Mouse (Mus musculus): ENCODE results near the gene Tc2n. TPM values are rescaled to one million over a fixed set of nuclear protein-coding genes. Genes with fewer than 3 reads are reported as not detected.
"Not testable (repeated sequence)": the region's sequence is repeated elsewhere in the genome, so short reads cannot be mapped to it uniquely, and the experiment has no call there.

The Tc2n gene
- polyA plus RNA-seq, 1 experiment from 2014 or later, result 0.03 TPM

DNA sequence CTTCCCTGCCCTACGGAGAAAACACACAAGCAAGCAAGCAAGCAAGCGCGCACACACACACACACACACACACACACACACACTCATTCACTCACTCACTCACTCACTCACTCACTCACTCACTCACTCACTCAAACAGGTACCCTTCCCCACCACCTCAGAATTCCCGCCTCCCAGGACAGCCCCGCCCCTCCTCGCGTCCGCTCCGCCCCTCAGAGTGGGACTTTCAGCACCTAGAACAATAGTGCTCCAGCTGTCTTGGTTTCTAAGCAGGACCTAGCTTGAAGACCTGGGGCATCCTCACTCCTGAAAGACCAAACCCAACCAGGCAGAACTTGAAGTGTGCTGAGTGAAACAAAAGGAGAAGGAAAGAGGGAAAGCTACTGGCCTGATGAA is 430 bp upstream of the Tc2n start:
- CTCF ChIA-PET, result no interaction called here
- in situ Hi-C loops (cut with MboI; ENCODE audit: low pct_unique_long_range_greater_than_20kb), result no loop called here
- ATAC-seq, result no peak
- DNase-seq (ENCODE audit: low read depth, low spot score), result no peak
- POLR2A ChIA-PET, result no interaction called here
- H3K27me3 ChIP-seq, result peaks cover 40% of the 10 kb centered on the region
- TF ChIP-seq CTCF (IDR thresholded peaks at IDR 0.05), result no peak

DNA sequence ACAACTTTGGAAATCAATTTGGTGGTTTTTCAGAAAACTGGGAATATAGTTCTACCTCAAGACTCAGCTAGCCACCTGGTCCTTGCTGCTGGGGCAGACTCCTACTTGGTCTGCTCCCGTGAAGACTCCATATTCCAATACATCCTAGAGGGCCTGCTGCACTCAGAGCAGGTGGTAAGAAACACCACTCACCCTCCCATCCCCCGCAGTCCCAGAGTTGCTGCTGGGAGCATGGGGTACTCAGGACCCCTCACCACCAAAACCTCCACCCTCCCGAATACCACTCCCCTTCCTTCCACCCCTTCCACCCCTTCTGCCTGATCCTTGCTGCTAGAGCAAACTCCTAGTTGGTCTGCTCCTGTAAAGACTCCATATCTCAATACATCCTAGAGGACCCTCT is 19.1 kb downstream of the Tc2n start:
- POLR2A ChIA-PET, result no interaction called here
- no peak for DNase-seq (ENCODE audit: low read depth, low spot score)
- no peak for ATAC-seq
- in situ Hi-C loops (cut with MboI; ENCODE audit: low pct_unique_long_range_greater_than_20kb), result no loop called here
- no peak for TF ChIP-seq CTCF (IDR thresholded peaks at IDR 0.05)
- CTCF ChIA-PET, result no interaction called here
- H3K27me3 ChIP-seq, result peaks cover 40% of the 10 kb centered on the region

DNA sequence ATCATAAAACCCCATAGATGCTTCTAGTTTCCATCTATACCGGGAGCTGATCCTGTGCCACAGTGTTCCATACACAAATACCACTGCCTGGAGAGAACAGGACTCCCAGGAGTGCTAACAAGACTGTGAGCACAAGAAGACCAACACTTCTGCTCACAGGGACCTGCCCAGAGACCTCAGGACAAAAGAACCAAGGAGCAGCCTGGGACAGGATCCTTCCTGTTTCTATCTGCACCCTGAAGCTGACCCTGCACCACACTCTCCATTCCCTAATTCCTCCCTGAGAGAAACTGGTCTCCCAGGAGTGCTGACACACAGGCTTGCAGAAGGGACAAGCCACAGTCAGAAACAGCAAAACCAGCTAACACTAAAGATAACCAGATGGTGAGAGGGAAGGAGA is 21.8 kb downstream of the Tc2n start:
- TF ChIP-seq CTCF (IDR thresholded peaks at IDR 0.05), result no peak
- in situ Hi-C loops (cut with MboI; ENCODE audit: low pct_unique_long_range_greater_than_20kb), result no loop called here
- H3K27me3 ChIP-seq, result peaks cover 51% of the 10 kb centered on the region
- ATAC-seq (no peak), DNase-seq (ENCODE audit: low read depth, low spot score) (no peak)
- ChIA-PET POLR2A (no interaction called here), CTCF (no interaction called here)

DNA sequence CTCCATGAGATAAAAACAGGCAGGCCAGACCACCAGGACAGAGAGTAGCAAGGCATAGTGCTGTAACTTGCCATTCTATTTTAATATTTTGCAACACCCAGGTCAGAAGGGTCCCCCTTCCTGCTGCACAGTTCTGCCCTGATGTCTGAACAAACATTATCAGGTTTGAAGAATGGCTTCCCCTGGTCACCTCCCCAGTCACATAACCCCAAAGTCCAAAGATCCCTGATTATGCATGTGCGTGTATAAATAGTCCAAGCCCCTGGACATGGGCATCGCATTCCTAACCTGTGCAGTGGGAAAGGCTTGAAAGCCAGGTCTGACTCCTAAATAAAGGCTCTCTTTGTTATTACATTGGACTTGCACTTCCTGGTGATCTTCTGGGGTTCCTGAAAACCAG is 37.8 kb downstream of the Tc2n start:
- POLR2A ChIA-PET, result no interaction called here
- in situ Hi-C loops (cut with MboI; ENCODE audit: low pct_unique_long_range_greater_than_20kb), result no loop called here
- no peak for TF ChIP-seq CTCF (IDR thresholded peaks at IDR 0.05)
- DNase-seq (ENCODE audit: low read depth, low spot score) (no peak), ATAC-seq (no peak)
- peaks cover 18% of the 10 kb centered on the region for H3K27me3 ChIP-seq
- CTCF ChIA-PET, result no interaction called here

DNA sequence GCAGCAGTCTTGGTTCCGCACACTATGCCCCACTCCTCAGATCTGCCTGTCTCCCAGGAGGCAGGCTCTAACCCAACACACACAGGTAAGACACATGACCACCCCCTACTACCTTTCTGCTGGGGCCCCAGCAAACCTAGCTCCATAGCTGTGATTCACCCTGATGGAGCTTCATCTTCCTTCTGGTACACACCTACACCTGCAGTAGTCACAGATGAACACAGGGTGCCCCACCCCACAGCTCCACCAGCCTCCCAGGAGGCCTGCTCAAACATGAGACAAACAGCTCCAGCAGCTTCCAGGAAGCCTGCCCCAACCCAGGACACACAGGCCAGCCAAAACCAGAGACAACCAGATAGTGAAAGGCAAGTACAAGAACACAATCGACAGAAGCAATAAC is 50.8 kb downstream of the Tc2n start:
- DNase-seq (ENCODE audit: low read depth, low spot score), result no peak
- no peak for ATAC-seq
- no peak for TF ChIP-seq CTCF (IDR thresholded peaks at IDR 0.05)
- H3K27me3 ChIP-seq, result peaks cover 29% of the 10 kb centered on the region
- CTCF ChIA-PET, result no interaction called here
- in situ Hi-C loops (cut with MboI; ENCODE audit: low pct_unique_long_range_greater_than_20kb), result no loop called here
- POLR2A ChIA-PET, result no interaction called here

DNA sequence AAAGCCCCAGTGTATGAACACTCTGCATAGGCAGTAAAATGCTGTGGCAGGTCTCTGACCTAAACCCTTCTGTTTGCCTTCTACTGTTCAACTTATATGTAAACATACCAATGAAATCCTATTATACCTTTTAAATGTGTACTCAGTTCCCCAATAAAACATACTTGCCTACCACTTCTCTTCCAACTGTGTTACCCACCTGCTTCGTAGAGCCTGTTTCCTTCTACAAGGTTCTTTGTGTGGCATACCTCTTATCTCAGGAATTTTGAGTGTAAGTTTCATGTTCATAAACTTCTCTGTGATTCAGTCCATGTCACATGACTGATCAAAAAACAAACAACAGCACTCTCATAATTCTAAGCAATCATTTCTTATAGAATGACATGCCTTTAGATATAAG is 85.2 kb downstream of the Tc2n start:
- DNase-seq (ENCODE audit: low read depth, low spot score) (no peak), ATAC-seq (no peak)
- no peak for TF ChIP-seq CTCF (IDR thresholded peaks at IDR 0.05)
- in situ Hi-C loops (cut with MboI; ENCODE audit: low pct_unique_long_range_greater_than_20kb), result no loop called here
- CTCF ChIA-PET, result no interaction called here
- POLR2A ChIA-PET, result no interaction called here
- H3K27me3 ChIP-seq, result peaks cover 19% of the 10 kb centered on the region

DNA sequence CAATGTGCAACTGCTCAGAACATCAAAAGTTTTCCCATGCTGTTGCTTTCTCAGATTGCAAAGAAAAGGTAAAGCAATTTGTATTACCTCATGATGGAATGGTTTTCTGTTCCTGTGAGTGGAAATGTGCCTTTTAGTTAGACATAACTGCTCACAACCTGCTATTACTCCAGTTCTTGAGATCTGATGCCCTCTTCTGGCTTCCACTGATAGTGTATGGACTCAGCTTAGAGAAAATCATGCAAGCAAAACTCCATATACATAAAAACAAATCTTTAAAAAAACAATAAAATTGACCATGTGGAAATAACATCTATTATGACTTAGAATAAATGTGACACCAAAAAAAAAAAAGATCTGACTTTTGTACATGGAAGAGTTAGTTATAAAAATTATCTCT is 111.7 kb downstream of the Tc2n start:
- CTCF ChIA-PET, result interaction anchor here (1.2 kb wide), 1 partner anchor 483 kb away, joined by 3 read pairs; no protein-coding TSS in a partner anchor
- DNase-seq (ENCODE audit: low read depth, low spot score); ATAC-seq; POLR2A ChIA-PET: not testable (repeated sequence)
- H3K27me3 ChIP-seq, result peaks cover 14% of the 10 kb centered on the region
- TF ChIP-seq CTCF (IDR thresholded peaks at IDR 0.05), result peak; percentile 52
- in situ Hi-C loops (cut with MboI; ENCODE audit: low pct_unique_long_range_greater_than_20kb), result loop anchor here (5.0 kb wide), 1 partner anchor 489 kb away; no protein-coding TSS in a partner anchor

Other genes starting within 250 kb of the Tc2n start
- gene Fbln5, start 100.5 kb upstream of the Tc2n start, polyA plus RNA-seq (2021), result 2.3 TPM
- 17.7 TPM for gene Trip11, start 194.7 kb upstream of the Tc2n start, polyA plus RNA-seq (2021)
- gene Atxn3, start 239.7 kb upstream of the Tc2n start, polyA plus RNA-seq (2021), result 16.1 TPM